8 mouse cellular contexts compared by ENCODE assay signal in genomic region chr13:17805614-17805975, GRCm38 (mm10). TPM values are rescaled to one million over a fixed set of nuclear protein-coding genes. Genes with fewer than 3 reads are reported as not detected.
DNase-seq lines count a peak whose midpoint lies in the region; ATAC-seq and TF ChIP-seq lines count a peak whose summit lies in the region.

No protein-coding gene starts in this region.

- TF ChIP-seq POLR2A in cortical plate, adult 2 months (IDR thresholded peaks at IDR 0.05; ENCODE audit: extremely low read depth, insufficient read depth, low read length): no peak

- 0% methylated on average over 14 of the region's 14 CpGs for WGBS in kidney, embryonic 16.5 days
- under 1% methylated on average over 14 of the region's 14 CpGs for WGBS in hindbrain, embryonic 15.5 days
- under 1% methylated on average over 14 of the region's 14 CpGs for WGBS in midbrain, embryonic 15.5 days

- H3K4me3 ChIP-seq in kidney, embryonic 16.5 days (ENCODE audit: low read length): peak overlapping the region; percentile 98
- H3K4me3 ChIP-seq in cortical plate, adult 2 months (ENCODE audit: insufficient read depth, low read length): peak overlapping the region; percentile 70
- H3K4me3 ChIP-seq in hindbrain, embryonic 15.5 days: peak overlapping the region; percentile 99
- peak overlapping the region; percentile 78 for H3K4me3 ChIP-seq in midbrain, embryonic 15.5 days

- no peaks in the 10 kb centered on the region for H3K27me3 ChIP-seq in kidney, embryonic 16.5 days (ENCODE audit: insufficient read depth, low read length)
- no peaks in the 10 kb centered on the region for H3K27me3 ChIP-seq in hindbrain, embryonic 15.5 days
- H3K27me3 ChIP-seq in midbrain, embryonic 15.5 days (replicated peaks): no peaks in the 10 kb centered on the region

- no peak for ATAC-seq in kidney, embryonic 16.5 days (ENCODE audit: low FRiP score, low TSS enrichment)
- no peak for ATAC-seq in hindbrain, embryonic 15.5 days (ENCODE audit: low FRiP score, low read depth)
- ATAC-seq in midbrain, embryonic 15.5 days (replicated peaks): no peak
- no peak for ATAC-seq in megakaryocyte progenitor cell, adult 5-6 weeks (replicated peaks; ENCODE audit: poor library complexity)

- peaks cover 9% of the 10 kb centered on the region for H3K4me1 ChIP-seq in kidney, embryonic 16.5 days (ENCODE audit: insufficient read depth, low read length)
- H3K4me1 ChIP-seq in cortical plate, adult 2 months (ENCODE audit: control insufficient read depth, insufficient read depth, low read length): no peaks in the 10 kb centered on the region
- H3K4me1 ChIP-seq in hindbrain, embryonic 15.5 days (replicated peaks): peaks cover 16% of the 10 kb centered on the region
- peaks cover 18% of the 10 kb centered on the region for H3K4me1 ChIP-seq in midbrain, embryonic 15.5 days

- TF ChIP-seq CTCF in cortical plate, adult 2 months (IDR thresholded peaks at IDR 0.05; ENCODE audit: extremely low read depth, insufficient read depth, low read length): no peak

- peak overlapping the region; percentile 73 for H3K4me2 ChIP-seq in kidney, embryonic 16.5 days (replicated peaks; ENCODE audit: low read depth, low read length)
- peak overlapping the region; percentile 67 for H3K4me2 ChIP-seq in hindbrain, embryonic 15.5 days
- H3K4me2 ChIP-seq in midbrain, embryonic 15.5 days: peak overlapping the region; percentile 54

- no peaks in the 10 kb centered on the region for H3K9me3 ChIP-seq in kidney, embryonic 16.5 days (ENCODE audit: low read length)
- H3K9me3 ChIP-seq in hindbrain, embryonic 15.5 days: no peaks in the 10 kb centered on the region
- no peaks in the 10 kb centered on the region for H3K9me3 ChIP-seq in midbrain, embryonic 15.5 days

- no peak for DNase-seq in kidney, postnatal 14 days
- no peak for DNase-seq in frontal cortex, postnatal 10 days (ENCODE audit: low spot score in 2 of 2)
- no peak for DNase-seq in adrenal gland, adult 8-10 months

- peak overlapping the region; percentile 98 for H3K9ac ChIP-seq in kidney, embryonic 16.5 days (replicated peaks; ENCODE audit: low read length)
- H3K9ac ChIP-seq in hindbrain, embryonic 15.5 days: peak overlapping the region; percentile 64
- peak overlapping the region; percentile 70 for H3K9ac ChIP-seq in midbrain, embryonic 15.5 days

- peak overlapping the region; percentile 96 for H3K27ac ChIP-seq in kidney, embryonic 16.5 days (ENCODE audit: low read length)
- H3K27ac ChIP-seq in cortical plate, adult 2 months (ENCODE audit: insufficient read depth, low read length): peak overlapping the region; percentile 88
- peak overlapping the region; percentile 97 for H3K27ac ChIP-seq in hindbrain, embryonic 15.5 days (replicated peaks)
- H3K27ac ChIP-seq in midbrain, embryonic 15.5 days: peak overlapping the region; percentile 97

- no peaks in the 10 kb centered on the region for H3K36me3 ChIP-seq in kidney, embryonic 16.5 days (ENCODE audit: insufficient read depth, low read length)
- H3K36me3 ChIP-seq in hindbrain, embryonic 15.5 days: no peaks in the 10 kb centered on the region
- H3K36me3 ChIP-seq in midbrain, embryonic 15.5 days (replicated peaks): no peaks in the 10 kb centered on the region

RNA-seq across cellular contexts. Expression of gene Cdk13, which starts 0.7 kb away (rescaled TPM):
- polyA plus RNA-seq in kidney, embryonic 16.5 days (2015; fragmentation: Nextera tagmentation; extraction: Ambion mirVana): 13.8 and 14.0 TPM in 2 replicates
- polyA plus RNA-seq in cortical plate, adult 2 months (2012; rRNA removed): 30.3 and 32.1 TPM in 2 replicates
- 13.8 and 15.7 TPM in 2 replicates for polyA plus RNA-seq in hindbrain, embryonic 15.5 days (2015; fragmentation: Nextera tagmentation; extraction: Ambion mirVana)
- polyA plus RNA-seq in midbrain, embryonic 15.5 days (2015; fragmentation: Nextera tagmentation; extraction: Ambion mirVana): 17.7 and 19.4 TPM in 2 replicates
- 10 to 100 TPM; 50.4 to 69.5 (median 60.4) TPM for total RNA-seq in adrenal gland, adult 8-10 months (2022)
- total RNA-seq in megakaryocyte progenitor cell, adult 5-6 weeks (2015): 82.3 and 90.9 TPM in 2 replicates
- total RNA-seq in megakaryocyte progenitor cell, adult 5-6 weeks (2017): 43.9 and 73.1 TPM in 2 replicates
